Mouse (Mus musculus) neural tube, embryonic 11.5 days (tissue): Measurements from ENCODE around the gene Icam5. TPM values are rescaled to one million over a fixed set of nuclear protein-coding genes. Genes with fewer than 3 reads are reported as not detected.

Experiments
- ATAC-seq: fragments of 200-750 bp; cut with Nextera tagmentation; 2 replicates; pipeline ENCODE4 v1.8.0; 2017; ENCODE audit warnings: moderate number of reproducible peaks, mild to moderate bottlenecking, moderate TSS enrichment, moderate library complexity; ENCODE audit not compliant: insufficient read depth, low FRiP score, low TSS enrichment
- DNase-seq: peaks from one replicate; pipeline ENCODE4 v3.0.0-alpha.2; 2015; ENCODE audit warnings: low spot score
- H3K27ac ChIP-seq: fragments of 300-500 bp; sonication (generic); 2 replicates; pipeline ENCODE4 v1.5.1; 2014; ENCODE audit warnings: low read depth, mild to moderate bottlenecking, low read length
- H3K27me3 ChIP-seq: fragments of 300-500 bp; sonication (generic); 2 replicates; pipeline ENCODE4 v1.6.1; 2014; ENCODE audit warnings: mild to moderate bottlenecking, low read length, mixed read lengths; ENCODE audit not compliant: control insufficient read depth, insufficient read depth
- H3K36me3 ChIP-seq: fragments of 300-500 bp; sonication (generic); 2 replicates; pipeline ENCODE4 v1.6.1; 2014; ENCODE audit warnings: mild to moderate bottlenecking, low read length, moderate library complexity, mixed read lengths; ENCODE audit not compliant: control insufficient read depth, insufficient read depth
- H3K4me1 ChIP-seq: fragments of 300-500 bp; sonication (generic); 2 replicates; pipeline ENCODE4 v1.6.1; 2014; ENCODE audit warnings: low read length, mixed read lengths; ENCODE audit not compliant: control insufficient read depth, insufficient read depth
- H3K4me2 ChIP-seq: fragments of 300-500 bp; sonication (generic); 2 replicates; pipeline ENCODE4 v1.6.1; 2014; ENCODE audit warnings: low read depth, mild to moderate bottlenecking, moderate library complexity
- H3K4me3 ChIP-seq: fragments of 300-500 bp; sonication (generic); 2 replicates; pipeline ENCODE4 v1.5.1; 2014; ENCODE audit warnings: low read depth, low read length
- H3K9ac ChIP-seq: fragments of 300-500 bp; sonication (generic); 2 replicates; pipeline ENCODE4 v1.6.1; 2014; ENCODE audit warnings: mild to moderate bottlenecking, low read length
- H3K9me3 ChIP-seq: fragments of 300-500 bp; sonication (generic); 2 replicates; pipeline ENCODE4 v1.6.1; 2016; ENCODE audit warnings: low read length; ENCODE audit not compliant: control insufficient read depth
- WGBS: fragments of 180-500 bp; shearing (Covaris S2); extraction: QIAGEN DNeasy Blood & Tissue Kit; methylation state at CpG from one replicate; pipeline ENCODE4 v1.1.7; 2014; 5-methylcytosine and 5-hydroxymethylcytosine counted together
- polyA plus RNA-seq: library from polyadenylated mRNA; unstranded; fragments of >200 nt; fragmentation: Nextera tagmentation; extraction: Ambion mirVana; gene quantifications from 2 replicates; pipeline ENCODE4 v1.2.1, GENCODE M21; 2014

The Icam5 gene
- polyA plus RNA-seq, 1 experiment from 2014 or later, result not detected

DNA sequence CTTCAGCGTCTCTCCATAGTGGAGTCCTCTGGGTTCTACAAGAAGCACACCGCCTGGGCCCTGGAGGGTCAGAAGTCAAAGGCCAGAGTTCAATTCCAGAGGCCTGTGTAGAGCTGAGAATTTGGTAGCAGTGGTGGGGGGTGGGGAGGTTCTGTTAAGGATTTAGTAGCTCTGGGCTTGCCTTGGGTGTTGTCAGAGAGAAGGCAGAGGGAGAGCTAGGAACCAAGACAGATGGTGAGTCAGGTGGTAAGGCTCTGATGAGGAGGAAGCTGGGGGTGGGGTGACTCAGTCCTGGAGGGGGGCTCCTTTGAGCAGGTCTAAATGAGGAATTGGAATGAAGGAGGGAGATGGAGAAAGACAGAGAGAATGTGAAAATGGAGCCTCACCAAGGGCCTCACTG is 31.1 kb downstream of the Icam5 start:
- Histone ChIP-seq H3K4me1 (no peaks in the 10 kb centered on the region), H3K4me2 (no peak overlapping the region), H3K4me3 (no peak overlapping the region), H3K36me3 (no peaks in the 10 kb centered on the region), H3K27me3 (no peaks in the 10 kb centered on the region), H3K9ac (no peak overlapping the region), H3K27ac (no peak overlapping the region), H3K9me3 (no peaks in the 10 kb centered on the region)
- DNase-seq (no peak), ATAC-seq (no peak)
- 82% methylated on average over 2 of the region's 2 CpGs for WGBS

- Histone ChIP-seq H3K4me2 (no peak within 1 kb of the TSS), H3K9ac (no peak within 1 kb of the TSS), H3K36me3 (no peaks in the 10 kb centered on the region), H3K27me3 (no peaks in the 10 kb centered on the region), H3K4me1 (no peaks in the 10 kb centered on the region), H3K27ac (no peak within 1 kb of the TSS), H3K4me3 (no peak within 1 kb of the TSS), H3K9me3 (no peaks in the 10 kb centered on the region)
- 87% methylated on average over 27 of the region's 27 CpGs for WGBS
- DNase-seq (no peak), ATAC-seq (no peak)
These were observed 35.3 kb downstream of the Icam5 start, which contains the start of gene Zglp1 for GRCm38 (mm10) chr9:21067006-21067684. Gene Zglp1 (minus strand): TSS chr9:21067093.

GRCm38 (mm10) chr9:21072641-21073040 is 40.8 kb downstream of the Icam5 start:
- Histone ChIP-seq H3K4me3 (peak overlapping the region; percentile 88), H3K36me3 (peaks cover 18% of the 10 kb centered on the region), H3K4me1 (peaks cover 4% of the 10 kb centered on the region; the same call in 1 of the 2 replicates), H3K9ac (peak overlapping the region; percentile 91), H3K27me3 (no peaks in the 10 kb centered on the region), H3K27ac (no peak overlapping the region), H3K9me3 (no peaks in the 10 kb centered on the region), H3K4me2 (peak overlapping the region; percentile 85)
- WGBS, result 21% methylated on average over 4 of the region's 4 CpGs
- no peak for DNase-seq
- no peak for ATAC-seq

GRCm38 (mm10) chr9:21073044-21073840 is 41.4 kb downstream of the Icam5 start, which contains the start of the genes Gm49373 and Fdx1l:
Gene Gm49373 (minus strand): TSS chr9:21073096.
Gene Fdx1l (minus strand): TSS chr9:21073614.
- Histone ChIP-seq H3K9me3 (no peaks in the 10 kb centered on the region), H3K4me3 (peak within 1 kb of the TSS; percentile 88), H3K27me3 (no peaks in the 10 kb centered on the region), H3K27ac (peak within 1 kb of the TSS; percentile 44; the same call in 1 of the 2 replicates), H3K4me1 (peaks cover 4% of the 10 kb centered on the region; the same call in 1 of the 2 replicates), H3K36me3 (peaks cover 19% of the 10 kb centered on the region), H3K4me2 (peak within 1 kb of the TSS; percentile 85), H3K9ac (peak within 1 kb of the TSS; percentile 91)
- ATAC-seq (peak; percentile 93), DNase-seq (peak; percentile 89)
- WGBS, result 3% methylated on average over 53 of the region's 58 CpGs

GRCm38 (mm10) chr9:21074173-21074572 is 42.3 kb downstream of the Icam5 start:
- Histone ChIP-seq H3K27ac (no peak overlapping the region), H3K9ac (no peak overlapping the region), H3K27me3 (no peaks in the 10 kb centered on the region), H3K4me1 (peaks cover 4% of the 10 kb centered on the region; the same call in 1 of the 2 replicates), H3K9me3 (no peaks in the 10 kb centered on the region), H3K4me2 (no peak overlapping the region), H3K36me3 (peaks cover 27% of the 10 kb centered on the region), H3K4me3 (no peak overlapping the region)
- 76% methylated on average over 1 of the region's 1 CpGs for WGBS
- ATAC-seq (no peak), DNase-seq (no peak)

- Histone ChIP-seq H3K9ac (no peak overlapping the region), H3K9me3 (no peaks in the 10 kb centered on the region), H3K4me2 (no peak overlapping the region), H3K36me3 (peaks cover 36% of the 10 kb centered on the region), H3K4me1 (peaks cover 4% of the 10 kb centered on the region; the same call in 1 of the 2 replicates), H3K4me3 (no peak overlapping the region), H3K27ac (no peak overlapping the region), H3K27me3 (no peaks in the 10 kb centered on the region)
- ATAC-seq (no peak), DNase-seq (no peak)
- WGBS, result 93% methylated on average over 3 of the region's 3 CpGs
These were observed 43.8 kb downstream of the Icam5 start for GRCm38 (mm10) chr9:21075625-21076024.

- no peak overlapping the region for H3K9ac ChIP-seq
- ATAC-seq (no peak), DNase-seq (no peak)
- H3K27me3 ChIP-seq, result no peaks in the 10 kb centered on the region
- H3K36me3 ChIP-seq, result peaks cover 46% of the 10 kb centered on the region
- WGBS, result 94% methylated on average over 9 of the region's 9 CpGs
- no peaks in the 10 kb centered on the region for H3K4me1 ChIP-seq
- no peak overlapping the region for H3K4me2 ChIP-seq
- no peak overlapping the region for H3K27ac ChIP-seq
- no peaks in the 10 kb centered on the region for H3K9me3 ChIP-seq
- H3K4me3 ChIP-seq, result no peak overlapping the region
These were observed 49.3 kb downstream of the Icam5 start for GRCm38 (mm10) chr9:21081127-21081526.

GRCm38 (mm10) chr9:21083324-21083723 is 51.5 kb downstream of the Icam5 start:
- no peak overlapping the region for H3K4me3 ChIP-seq
- H3K9me3 ChIP-seq, result no peaks in the 10 kb centered on the region
- 92% methylated on average over 3 of the region's 3 CpGs for WGBS
- DNase-seq, result no peak
- H3K27me3 ChIP-seq, result no peaks in the 10 kb centered on the region
- no peak for ATAC-seq
- peaks cover 43% of the 10 kb centered on the region for H3K36me3 ChIP-seq
- H3K4me1 ChIP-seq, result no peaks in the 10 kb centered on the region
- no peak overlapping the region for H3K4me2 ChIP-seq
- no peak overlapping the region for H3K27ac ChIP-seq
- no peak overlapping the region for H3K9ac ChIP-seq
